Mouse (Mus musculus) embryo, embryonic 11 days (tissue): Measurements from ENCODE around the gene Ptpn3.
"Not testable (repeated sequence)": the region's sequence is repeated elsewhere in the genome, so short reads cannot be mapped to it uniquely, and the experiment has no call there.

Source experiments
- DNase-seq: peaks from one replicate; pipeline ENCODE4 v3.0.0-alpha.2; 2015

Ptpn3 gene

DNA sequence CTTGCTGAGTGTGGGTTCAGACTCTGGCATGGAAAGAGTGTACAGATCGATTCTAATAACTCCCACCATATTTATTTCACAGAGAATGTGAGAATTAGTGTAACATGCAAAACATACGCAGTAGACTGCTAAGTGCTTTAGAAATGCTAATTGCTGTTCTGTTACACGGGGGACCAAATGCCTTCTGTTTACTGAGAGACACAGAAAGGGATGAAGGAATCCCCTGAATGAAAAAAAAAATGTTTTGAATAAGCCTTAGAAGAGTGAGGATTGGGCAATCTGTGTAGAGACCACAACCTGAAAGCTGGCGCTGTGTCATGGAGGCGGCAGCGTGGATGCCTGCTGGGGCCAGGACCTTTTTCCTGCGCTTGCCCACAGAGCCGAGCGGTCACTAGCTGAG, 86.8 kb downstream of the Ptpn3 start:
- DNase-seq: no peak

DNA sequence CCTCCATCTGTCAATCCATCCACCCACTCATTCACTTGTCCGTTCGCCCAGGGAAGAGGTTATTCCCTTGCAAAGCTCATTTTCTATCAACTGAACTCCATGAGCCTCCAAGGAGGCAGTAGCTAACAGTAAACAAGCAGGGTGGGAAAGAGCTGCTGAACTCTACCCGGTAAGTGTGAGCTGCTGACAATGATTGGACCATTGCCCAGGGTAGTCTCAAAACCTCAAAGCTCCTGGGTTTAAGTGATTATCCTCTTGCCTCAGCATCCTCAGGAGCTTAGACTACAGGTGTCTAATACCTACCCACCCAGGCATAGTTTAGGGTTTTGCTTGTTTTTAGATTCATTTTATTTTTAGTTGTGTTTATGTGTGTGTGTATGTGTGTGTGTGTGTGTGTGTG, 87.5 kb downstream of the Ptpn3 start:
- no peak for DNase-seq

DNA sequence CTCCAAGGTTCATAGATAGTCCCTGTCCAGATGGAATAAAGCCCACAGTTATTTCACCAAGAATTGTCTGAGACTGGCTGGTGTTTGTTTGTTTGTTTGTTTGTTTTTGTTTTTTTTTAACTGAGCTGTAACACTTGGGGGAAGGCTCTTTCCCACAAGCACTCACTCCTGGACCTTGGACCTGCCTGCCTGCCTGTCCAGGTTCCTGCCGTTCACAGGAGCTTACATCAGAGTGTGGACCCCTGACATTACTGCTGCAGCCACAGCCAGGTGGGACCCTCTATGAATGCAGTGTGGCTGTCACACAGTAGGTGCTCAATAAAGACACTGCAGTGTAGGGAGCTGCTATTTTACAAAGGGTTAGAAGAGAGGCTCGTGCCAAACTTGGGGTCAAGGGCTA, 89.9 kb downstream of the Ptpn3 start:
- no peak for DNase-seq

DNA sequence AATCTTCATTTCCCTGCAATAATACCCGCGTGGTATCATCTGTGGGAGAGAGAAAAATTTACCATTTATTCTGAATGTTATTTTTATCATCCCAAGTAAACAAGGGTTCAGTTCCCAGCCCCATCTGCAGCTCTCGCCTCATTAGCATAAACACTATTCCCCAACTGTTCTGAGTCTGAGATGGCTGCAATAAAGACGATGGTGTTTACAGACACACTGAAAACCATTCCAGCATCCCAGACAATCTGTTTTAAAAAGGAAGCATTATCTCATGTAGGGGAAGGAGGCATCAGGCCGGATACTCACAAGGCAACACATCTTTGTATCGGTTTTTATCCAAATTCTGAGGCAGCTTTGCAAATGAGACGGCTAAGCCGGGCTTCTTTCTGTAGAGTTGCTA, 95.7 kb downstream of the Ptpn3 start:
- no peak for DNase-seq

DNA sequence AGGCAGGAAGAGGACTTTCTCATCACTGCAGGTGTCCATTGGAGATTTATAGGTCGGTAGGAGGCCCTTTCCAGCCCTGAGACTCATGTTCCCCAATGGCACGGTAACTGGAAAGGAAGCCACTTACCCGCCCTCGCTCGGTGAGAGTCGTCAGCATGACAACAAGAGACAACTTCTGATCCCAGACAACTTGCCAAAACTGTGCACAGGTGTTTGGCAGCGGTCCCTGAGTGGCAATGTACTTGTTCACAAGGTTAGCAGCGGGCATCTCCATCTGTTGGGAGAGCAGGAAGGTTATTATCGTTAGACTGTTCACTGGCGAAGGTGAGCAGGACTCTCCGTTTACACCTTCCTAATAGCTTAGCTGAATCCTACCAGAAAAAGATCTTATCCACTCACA, 96.9 kb downstream of the Ptpn3 start:
- DNase-seq: no peak

DNA sequence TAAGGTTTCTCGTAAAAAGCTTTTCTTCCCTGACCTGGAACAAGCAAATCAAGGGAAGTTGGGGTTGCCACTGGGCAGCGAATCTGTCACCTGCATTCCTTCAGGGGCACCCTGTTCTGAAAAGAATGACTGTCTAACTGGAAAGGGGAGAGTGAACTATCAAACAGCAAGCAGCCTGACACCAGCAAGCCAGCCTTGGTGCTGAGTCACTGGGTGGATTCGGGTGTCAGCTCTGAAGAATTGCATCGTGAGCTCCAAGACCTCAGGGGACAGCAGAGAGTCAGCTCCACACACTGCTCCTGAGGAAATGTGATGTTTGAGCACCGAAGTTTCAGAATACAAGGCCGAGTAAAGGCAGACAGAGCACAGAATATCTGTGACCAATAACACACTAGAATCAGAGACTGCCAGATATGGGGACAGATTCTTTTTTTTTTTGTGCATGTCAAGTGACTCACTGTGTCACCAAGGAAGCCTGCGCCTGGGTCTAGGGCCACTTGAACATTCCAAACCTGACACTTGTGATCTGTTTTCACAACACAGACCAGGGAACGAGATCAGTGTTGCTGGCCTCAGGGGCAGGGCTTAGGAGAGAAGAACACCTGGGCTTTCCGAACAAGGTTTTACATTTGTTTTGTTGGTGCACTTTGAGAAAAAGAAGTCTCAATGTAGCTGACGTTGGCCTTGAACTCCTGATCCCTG, 98.8 kb downstream of the Ptpn3 start:
- peak; percentile 33 for DNase-seq

DNA sequence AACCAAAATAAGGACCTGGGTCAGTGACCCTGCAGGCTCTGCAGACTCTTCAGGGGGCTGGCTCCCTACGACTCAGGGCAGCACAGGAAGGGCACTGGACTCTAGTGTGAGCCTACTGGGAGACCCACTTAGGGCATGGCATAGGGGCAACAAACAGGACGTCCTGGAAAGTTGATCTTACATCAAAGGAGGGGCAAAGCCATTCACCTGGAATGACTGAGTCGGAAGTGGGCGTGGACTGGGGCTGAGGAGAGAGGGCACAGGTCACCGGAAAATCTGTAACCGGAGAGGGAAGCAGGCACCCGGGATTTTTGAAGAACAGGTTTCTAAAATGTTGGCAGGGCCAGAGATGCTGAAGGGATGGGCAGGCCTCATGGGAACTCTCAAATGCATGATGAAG, 99.5 kb downstream of the Ptpn3 start:
- DNase-seq: peak; percentile 17

DNA sequence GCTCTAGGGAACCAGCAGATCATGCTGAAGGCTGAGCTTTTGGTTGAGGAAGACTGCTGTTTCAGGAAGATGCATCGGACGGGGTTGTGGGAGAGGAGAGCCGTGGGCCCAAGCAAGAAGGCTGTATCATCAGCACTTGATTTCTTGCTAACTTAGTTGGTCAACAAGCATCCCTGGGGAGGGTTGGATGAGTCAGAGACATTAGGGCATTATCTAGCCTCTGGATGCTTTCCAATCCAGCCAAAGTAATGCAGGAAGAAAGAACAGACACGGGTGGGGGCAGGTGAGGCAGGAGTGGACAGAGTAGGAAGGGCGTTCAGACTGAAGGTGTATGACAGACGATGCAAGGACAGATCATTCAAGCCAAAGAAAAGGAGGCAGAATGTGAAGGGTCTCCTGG, 101.0 kb downstream of the Ptpn3 start:
- no peak for DNase-seq

DNA sequence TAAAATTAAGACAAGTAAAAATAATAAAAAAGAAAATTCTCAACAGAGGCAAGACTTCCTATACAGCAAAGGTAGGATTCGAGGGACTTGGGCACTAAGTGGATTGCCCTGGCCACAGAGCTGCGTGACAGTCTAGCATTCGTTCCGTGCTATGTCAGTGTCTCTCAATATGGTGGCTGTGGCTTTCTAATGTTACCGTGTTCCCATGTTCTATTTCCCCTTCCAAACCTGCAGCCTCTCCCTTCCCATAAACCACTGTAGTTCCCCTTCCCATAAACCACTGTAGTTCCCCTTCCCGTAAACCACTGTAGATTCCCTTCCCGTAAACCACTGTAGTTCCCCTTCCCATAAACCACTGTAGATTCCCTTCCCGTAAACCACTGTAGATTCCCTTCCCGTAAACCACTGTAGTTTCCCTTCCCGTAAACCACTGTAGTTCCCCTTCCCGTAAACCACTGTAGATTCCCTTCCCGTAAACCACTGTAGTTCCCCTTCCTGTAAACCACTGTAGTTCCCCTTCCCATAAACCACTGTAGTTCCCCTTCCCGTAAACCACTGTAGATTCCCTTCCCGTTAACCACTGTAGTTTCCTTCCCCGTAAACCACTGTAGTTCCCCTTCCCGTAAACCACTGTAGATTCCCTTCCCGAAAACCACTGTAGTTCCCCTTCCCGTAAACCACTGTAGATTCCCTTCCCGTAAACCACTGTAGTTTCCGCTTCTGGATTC, 102.8 kb downstream of the Ptpn3 start:
- DNase-seq: not testable (repeated sequence)

DNA sequence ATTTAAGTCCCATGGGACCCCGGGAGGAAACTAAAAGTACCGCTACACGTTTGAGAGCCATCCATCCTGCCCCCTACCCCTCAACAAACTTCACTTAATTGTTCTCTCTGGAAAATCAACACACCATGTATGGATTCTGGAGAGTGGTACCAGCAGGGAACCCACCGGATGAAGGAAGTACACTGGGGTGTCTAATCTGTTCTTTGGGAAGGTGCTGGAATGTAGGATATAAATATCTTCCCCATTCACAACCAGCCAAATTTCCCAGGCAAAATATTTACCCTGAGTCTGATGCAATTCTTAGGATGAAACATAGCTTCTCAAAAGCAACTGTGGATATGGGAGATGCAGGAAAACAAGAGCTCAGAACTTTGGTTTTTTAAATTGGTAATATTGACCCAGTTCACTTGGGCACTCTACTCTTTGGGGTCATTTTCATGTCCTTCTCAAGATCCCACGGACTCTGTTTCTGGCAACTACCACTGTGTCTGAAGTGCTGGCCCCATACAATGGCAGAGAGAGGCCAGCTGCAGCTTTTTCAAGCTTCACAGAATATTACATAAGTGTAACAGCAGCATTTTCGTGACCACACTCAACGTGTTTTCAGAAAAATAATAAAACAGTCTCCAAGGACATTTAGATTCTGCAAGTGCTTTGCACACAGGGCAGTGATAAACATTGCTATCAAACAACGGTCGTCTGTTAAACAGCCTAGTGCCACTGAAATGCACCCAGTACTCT, 109.9 kb downstream of the Ptpn3 start:
- DNase-seq: no peak

DNA sequence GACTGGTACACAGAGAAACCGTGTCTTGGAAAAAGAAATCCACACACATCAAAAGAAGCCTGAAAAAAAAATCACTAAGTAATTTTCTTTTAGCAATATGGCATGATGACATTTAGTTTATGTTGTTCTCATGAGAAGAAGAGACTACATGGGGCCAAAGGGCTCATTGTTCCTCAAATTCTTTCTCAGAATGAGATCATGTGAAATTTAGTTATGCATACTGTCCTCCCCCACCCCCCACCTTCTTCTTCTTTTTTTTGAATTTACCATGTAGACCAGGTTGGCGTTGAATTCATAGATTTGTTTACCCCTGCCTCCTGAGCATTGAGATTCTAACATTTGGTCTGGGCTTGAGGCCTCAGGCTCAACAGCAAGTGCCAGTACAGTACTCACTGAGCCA, 111.8 kb downstream of the Ptpn3 start:
- DNase-seq: no peak

DNA sequence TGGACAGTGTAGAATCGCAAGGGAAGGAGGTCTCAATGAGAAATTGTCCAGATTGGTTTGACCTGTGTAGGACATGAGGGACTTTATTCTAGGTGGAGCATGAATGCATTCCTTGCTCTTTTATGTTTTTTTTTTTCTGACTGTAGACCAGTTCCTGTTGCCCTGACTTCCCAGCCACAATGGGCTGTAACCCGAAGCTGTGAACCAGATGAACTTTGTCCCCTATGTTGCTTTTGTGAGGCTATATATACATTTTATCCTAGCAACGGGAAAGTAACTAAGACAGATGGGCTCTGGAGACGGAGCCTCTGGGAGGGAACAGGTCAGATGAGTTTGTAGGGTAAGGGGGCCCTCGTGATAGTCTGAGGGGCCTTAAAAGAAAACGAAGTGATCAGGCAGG, 115.6 kb downstream of the Ptpn3 start:
- peak; percentile 61 for DNase-seq

DNA sequence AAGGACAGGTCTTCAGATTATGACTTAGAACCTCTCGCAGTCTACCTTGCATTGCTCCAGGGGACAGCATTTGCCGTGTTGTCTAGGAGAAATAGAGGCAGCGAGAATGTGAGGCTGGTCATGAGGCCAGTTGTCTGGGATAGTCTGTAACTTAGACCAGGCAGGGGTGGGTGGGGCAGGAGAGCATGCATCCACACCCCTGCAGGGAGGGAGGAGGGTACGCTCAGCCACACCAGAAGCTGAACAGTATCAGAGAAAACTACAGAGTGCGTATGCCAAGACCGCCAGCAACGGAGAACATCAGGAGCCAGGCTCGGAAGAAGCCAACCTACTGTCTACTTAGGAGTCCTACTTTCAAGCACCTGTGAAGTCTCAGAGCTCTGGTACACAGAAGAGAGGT, 116.2 kb downstream of the Ptpn3 start:
- DNase-seq: no peak

DNA sequence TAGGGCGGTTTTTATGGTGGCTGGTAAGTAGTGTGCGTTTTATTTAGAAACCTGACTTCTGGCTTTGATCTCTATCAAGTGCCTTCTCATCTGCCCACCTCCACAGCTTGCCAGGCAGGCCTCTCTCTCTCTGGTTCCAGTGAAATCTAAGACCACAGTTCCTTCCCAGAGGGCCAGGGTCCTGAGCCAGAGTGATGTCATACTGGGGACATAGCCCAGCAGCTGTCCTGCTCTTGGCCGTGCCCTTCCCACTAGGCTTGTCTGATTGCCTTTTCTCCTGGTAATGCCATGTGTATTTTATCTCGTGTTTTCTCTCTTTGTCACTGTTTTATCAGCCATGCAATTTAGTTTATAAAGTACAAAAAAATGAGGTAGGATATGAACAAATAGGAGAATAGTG, 118.1 kb downstream of the Ptpn3 start:
- DNase-seq: peak; percentile 21

DNA sequence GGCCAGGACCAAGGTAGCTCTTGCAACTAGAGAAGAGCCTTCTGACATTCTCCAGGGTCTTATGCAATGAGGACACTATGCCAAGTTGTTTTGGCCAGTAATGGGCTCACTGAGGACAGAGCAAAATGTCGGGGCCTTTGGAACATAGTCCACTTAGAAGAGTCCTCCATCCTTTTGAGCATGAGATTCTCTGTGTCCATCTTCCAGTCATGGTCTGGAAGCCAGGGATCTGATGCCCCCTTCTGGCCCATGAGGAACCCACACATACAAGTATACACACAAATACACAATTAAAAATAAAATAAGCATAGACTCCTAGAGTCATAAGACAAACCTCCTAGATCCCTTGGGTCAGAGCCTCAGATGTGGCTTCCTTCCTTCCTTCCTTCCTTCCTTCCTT, 120.1 kb downstream of the Ptpn3 start:
- no peak for DNase-seq

DNA sequence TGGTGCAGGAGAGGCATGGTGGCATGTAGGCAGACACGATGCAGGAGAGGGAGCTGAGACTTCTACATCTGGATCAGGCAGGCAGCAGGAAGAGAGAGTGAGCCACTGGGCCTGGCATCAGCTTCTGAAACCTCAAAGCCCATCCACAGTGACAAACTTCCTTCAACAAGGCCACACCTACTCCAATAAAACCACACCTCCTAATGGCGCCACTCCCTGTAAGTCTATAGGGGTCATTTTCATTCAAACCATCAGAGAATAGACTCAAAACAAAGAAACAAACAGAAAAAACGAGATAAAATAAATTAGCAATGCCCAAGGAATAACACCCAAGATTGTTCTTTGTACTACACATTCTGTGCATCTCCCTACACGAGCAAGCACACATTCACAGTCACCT, 122.8 kb downstream of the Ptpn3 start:
- no peak for DNase-seq

DNA sequence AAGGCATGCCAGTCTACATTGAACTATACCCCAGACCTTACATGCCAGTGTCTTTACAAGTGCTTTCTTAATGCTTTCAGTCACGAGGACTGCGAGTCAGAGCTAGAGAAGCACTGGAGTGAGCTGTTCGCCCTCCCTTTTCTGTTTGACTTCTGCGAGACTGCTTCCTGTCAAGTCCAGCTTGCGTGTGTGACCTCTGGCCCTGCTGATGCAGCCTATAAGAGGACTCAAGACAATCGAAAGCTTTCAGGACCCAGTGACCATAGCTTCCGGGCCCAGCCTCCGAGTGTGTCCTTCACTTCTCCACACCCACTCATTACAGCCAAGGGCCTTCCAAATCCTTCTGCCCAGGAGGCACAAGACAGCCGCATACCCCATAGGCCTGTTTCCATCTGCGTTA, 126.3 kb downstream of the Ptpn3 start:
- peak; percentile 35 for DNase-seq

DNA sequence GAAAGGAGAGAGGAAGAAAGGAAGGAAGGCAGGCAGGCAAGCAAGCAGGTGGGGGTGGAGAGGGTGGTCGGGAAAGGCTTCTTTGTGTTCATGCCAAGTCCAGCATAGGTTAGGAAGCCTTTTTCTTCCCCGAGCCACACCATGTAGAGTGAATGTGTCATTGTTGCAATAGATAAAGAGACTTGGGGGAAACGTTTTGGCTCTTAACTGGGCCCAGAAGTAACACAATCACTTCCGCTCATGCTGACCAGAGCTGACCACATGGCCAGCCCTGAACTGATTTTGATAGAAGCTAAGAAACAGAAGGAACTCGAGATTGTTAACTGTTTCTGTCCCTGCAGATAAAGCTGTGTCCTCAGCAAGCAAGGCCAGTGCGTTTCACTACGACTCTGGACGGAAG, 128.8 kb downstream of the Ptpn3 start:
- DNase-seq: no peak

DNA sequence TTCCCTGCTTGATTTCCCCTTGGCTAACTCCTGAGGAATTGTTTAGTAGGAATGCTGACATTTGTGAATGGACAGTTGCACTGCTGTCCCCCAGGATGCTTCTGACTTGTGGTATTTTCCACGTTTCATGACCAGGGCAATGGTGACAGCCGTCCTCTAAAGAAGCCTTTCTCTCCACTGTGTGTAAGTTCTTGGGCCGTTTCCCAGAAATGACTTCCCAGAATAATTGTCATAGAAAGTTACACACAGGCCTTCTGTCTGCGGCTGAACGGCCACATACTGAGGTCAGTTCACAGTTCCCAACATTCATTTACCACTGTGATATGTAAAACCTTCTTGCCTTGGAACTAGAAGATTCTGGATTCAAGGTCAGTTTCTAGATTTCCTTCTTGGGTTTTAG, 129.8 kb downstream of the Ptpn3 start:
- DNase-seq: no peak

DNA sequence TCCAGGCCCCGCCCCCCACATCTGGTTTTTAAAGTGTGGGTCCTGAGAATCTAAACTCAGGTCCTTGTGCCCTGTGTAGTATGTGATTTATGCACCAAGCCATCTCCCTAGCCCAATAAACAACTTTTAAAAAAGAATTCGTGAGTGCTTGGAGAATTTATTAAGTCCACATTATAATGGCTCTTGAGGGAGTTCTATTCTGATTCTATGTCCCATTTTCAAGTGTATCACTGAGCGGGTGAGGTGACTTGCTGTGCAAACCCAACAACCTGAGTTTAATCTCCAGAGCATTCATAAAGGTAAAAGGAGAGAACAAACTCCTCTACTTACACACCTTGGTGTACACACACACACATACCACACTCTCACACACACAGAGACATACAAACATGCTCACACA, 133.0 kb downstream of the Ptpn3 start:
- DNase-seq: no peak

DNA sequence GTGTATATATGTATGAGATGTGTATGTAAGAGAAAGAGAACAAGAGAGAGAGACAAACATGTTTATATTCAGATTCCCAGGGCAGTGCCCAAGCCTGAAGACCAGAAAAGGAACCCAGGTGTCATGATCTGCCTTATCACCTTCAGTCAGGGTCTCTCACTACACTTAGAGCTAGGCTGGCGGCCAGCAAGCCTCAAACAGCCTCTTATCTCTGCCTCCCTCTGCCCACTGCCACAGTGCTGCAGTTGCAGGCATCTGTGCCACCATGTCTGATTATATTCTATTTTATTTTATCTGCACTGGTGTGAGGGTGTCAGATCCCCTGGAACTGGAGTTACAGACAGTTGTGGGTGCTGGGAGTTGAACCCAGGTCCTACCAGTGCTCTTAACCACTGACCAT, 133.4 kb downstream of the Ptpn3 start:
- DNase-seq: no peak

DNA sequence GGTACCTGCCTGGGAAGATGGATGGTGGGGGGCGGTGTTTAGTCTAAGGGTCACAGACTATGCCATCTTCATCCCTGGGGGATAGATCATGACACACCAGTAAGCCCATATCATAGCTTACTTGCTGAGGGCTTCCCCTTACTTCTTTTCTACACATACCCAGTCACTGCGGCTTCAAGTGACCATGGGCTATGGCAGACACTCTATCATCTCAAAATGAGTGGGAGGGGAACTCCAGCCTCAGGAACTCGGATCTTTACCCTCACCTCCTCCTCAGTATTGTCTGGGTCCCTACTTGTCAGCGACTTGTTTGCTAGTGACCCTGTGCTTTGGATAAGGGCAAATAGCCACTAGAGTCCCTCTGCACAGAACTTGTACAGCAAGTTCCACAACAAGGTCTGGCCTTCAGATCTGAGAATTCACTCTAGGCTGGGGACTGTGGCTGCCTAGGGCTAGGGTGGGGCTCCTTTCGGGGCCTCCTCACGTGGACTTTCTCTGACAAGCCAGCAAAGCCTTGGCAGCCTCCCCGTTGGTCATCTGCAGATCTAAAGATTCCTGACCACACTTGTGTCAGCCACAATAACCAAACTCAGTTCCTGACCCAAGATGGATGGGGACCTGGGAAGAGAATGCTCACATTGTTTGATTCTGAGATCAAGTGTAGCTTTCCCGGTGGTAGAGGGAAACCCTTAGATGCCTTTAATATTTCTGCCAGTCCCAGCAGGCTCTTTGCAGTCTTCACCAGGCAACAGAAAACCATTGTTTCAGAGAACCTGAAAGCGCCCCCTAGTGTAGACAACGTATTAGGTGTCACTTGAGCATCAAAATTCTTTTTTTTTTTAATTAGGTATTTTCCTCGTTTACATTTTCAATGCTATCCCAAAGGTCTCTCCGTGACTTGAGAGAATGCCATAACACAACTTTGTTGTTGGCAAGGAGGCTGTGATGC, 134.4 kb downstream of the Ptpn3 start:
- peak; percentile 68 for DNase-seq

DNA sequence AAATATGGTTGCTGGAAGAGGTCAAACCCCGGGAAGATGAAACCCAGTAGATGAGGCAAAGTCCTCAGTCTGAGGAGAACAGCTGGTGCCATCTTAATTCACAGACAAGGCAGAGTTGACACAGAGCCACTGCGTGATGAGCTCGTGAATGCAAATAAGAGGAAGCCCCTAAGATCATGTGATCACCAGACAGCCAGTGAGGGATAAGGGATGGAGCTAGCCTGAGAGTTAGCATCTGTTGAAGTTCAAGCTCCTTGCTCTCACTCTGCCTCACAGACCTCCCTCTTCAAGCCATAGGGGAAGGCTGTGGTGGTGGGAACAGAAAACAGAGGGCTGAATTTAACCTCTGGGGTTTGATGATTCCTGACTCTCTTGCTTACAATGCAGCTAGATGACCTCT, 136.0 kb downstream of the Ptpn3 start:
- DNase-seq: no peak
